Mouse (Mus musculus) lung, postnatal 0 days (tissue): ENCODE results near the gene Dagla.

ENCODE experiments used
- CTCF ChIP-seq: IDR thresholded peaks from 2 replicates; pipeline ENCODE4 v1.5.1; 2016; ENCODE audit warnings: antibody characterized with exemption, mild to moderate bottlenecking
- EP300 ChIP-seq: IDR thresholded peaks from 2 replicates; pipeline ENCODE4 v1.6.1; 2016; ENCODE audit warnings: antibody characterized with exemption, mild to moderate bottlenecking, control low read depth

DNA sequence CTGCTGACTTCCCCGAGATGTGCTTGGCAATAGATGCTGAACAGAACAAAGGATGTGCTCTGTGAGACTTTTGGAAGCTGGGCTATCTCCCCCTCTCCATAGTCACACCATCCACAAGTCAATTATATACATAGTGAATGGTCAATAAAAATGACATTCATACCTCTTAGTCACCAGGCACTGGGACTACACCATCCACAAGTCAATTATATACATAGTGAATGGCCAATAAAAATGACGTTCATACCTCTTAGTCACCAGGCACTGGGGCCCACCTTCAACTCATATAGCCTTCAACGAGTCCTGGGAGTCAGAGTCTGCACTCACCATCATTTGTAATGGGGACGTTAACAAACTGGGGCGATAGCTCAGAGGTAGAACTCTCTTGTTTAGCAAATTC is 19.2 kb upstream of the Dagla start:
- TF ChIP-seq CTCF (no peak), EP300 (no peak)
